Mouse (Mus musculus) lung, postnatal 0 days (tissue): ENCODE results near the gene Agap3.

Experiments used
- CTCF ChIP-seq: IDR thresholded peaks from 2 replicates; pipeline ENCODE4 v1.5.1; 2016; ENCODE audit warnings: antibody characterized with exemption, mild to moderate bottlenecking
- EP300 ChIP-seq: IDR thresholded peaks from 2 replicates; pipeline ENCODE4 v1.6.1; 2016; ENCODE audit warnings: antibody characterized with exemption, mild to moderate bottlenecking, control low read depth

GRCm38 (mm10) chr5:24466762-24467161 lies 14.8 kb downstream of the Agap3 start:
- TF ChIP-seq EP300 (no peak), CTCF (no peak)
